Mouse (Mus musculus) midbrain, postnatal 0 days (tissue): Measurements from ENCODE around the gene Myo1b. TPM values are rescaled to one million over a fixed set of nuclear protein-coding genes. Genes with fewer than 3 reads are reported as not detected.

ENCODE experiments used
- ATAC-seq: fragments of 200-750 bp; cut with Nextera tagmentation; 2 replicates; pipeline ENCODE4 v1.8.0; 2017; ENCODE audit warnings: moderate number of reproducible peaks, mild to moderate bottlenecking, moderate TSS enrichment, moderate library complexity; ENCODE audit not compliant: low FRiP score
- DNase-seq: peaks from one replicate; pipeline ENCODE4 v3.0.0-alpha.2; 2015; ENCODE audit warnings: low spot score
- H3K27ac ChIP-seq: fragments of 300-500 bp; sonication (generic); 2 replicates; pipeline ENCODE4 v1.5.1; 2014; ENCODE audit warnings: low read depth, mild to moderate bottlenecking, low read length, mixed read lengths
- H3K27me3 ChIP-seq: fragments of 300-500 bp; sonication (generic); 2 replicates; pipeline ENCODE4 v1.6.1; 2014; ENCODE audit warnings: low read length, control low read depth, mixed read lengths; ENCODE audit not compliant: insufficient read depth
- H3K36me3 ChIP-seq: fragments of 300-500 bp; sonication (generic); 2 replicates; pipeline ENCODE4 v1.6.1; 2014; ENCODE audit warnings: low read length, control low read depth, mixed read lengths; ENCODE audit not compliant: insufficient read depth
- H3K4me1 ChIP-seq: fragments of 300-500 bp; sonication (generic); 2 replicates; pipeline ENCODE4 v1.6.1; 2014; ENCODE audit warnings: mild to moderate bottlenecking, control low read depth, antibody characterized with exemption, low read length, mixed read lengths; ENCODE audit not compliant: insufficient read depth
- H3K4me2 ChIP-seq: fragments of 300-500 bp; sonication (generic); 2 replicates; pipeline ENCODE4 v1.6.1; 2014; ENCODE audit warnings: low read depth, mild to moderate bottlenecking, low read length, mixed read lengths; ENCODE audit not compliant: poor library complexity, severe bottlenecking
- H3K4me3 ChIP-seq: fragments of 300-500 bp; sonication (generic); 2 replicates; pipeline ENCODE4 v1.5.1; 2014; ENCODE audit warnings: low read depth, mild to moderate bottlenecking, low read length, moderate library complexity
- H3K9ac ChIP-seq: fragments of 300-500 bp; sonication (generic); replicated peaks from 2 replicates; pipeline ENCODE4 v1.6.1; 2014; ENCODE audit warnings: mild to moderate bottlenecking, low read length, moderate library complexity, mixed read lengths; ENCODE audit not compliant: poor library complexity, severe bottlenecking
- H3K9me3 ChIP-seq: fragments of 300-500 bp; sonication (generic); 2 replicates; pipeline ENCODE4 v1.6.1; 2016; ENCODE audit warnings: low read length, control low read depth
- CTCF ChIP-seq: IDR thresholded peaks from 2 replicates; pipeline ENCODE4 v1.5.1; 2016; ENCODE audit warnings: antibody characterized with exemption, mild to moderate bottlenecking
- WGBS: fragments of 180-500 bp; shearing (Covaris S2); extraction: QIAGEN DNeasy Blood & Tissue Kit; methylation state at CpG from one replicate; pipeline ENCODE4 v1.1.7; 2014; 5-methylcytosine and 5-hydroxymethylcytosine counted together
- polyA plus RNA-seq: library from polyadenylated mRNA; unstranded; fragments of >200 nt; fragmentation: Nextera tagmentation; extraction: Ambion mirVana; gene quantifications from 2 replicates; pipeline ENCODE4 v1.2.1, GENCODE M21; 2015
- total RNA-seq: library from RNA; depleted of rRNA; stranded (reverse); fragments of >200 nt; gene quantifications from 2 replicates; pipeline ENCODE4 v1.2.3, GENCODE M21; 2014

Myo1b gene
- total and polyA plus RNA-seq, 2 experiments from 2014 or later = 33.5 to 41.0 TPM

- no peak for ATAC-seq
- Histone ChIP-seq H3K9me3 (no peaks in the 10 kb centered on the region), H3K4me1 (no peaks in the 10 kb centered on the region), H3K36me3 (no peaks in the 10 kb centered on the region), H3K27ac (no peak overlapping the region), H3K9ac (no peak overlapping the region), H3K27me3 (no peaks in the 10 kb centered on the region), H3K4me2 (no peak overlapping the region), H3K4me3 (no peak overlapping the region)
- WGBS = 89% methylated on average over 1 of the region's 1 CpGs
- TF ChIP-seq CTCF = no peak
- no peak for DNase-seq
These were observed 100.2 kb downstream of the Myo1b start for GRCm38 (mm10) chr1:51815636-51816035.

- Histone ChIP-seq H3K27me3 (no peaks in the 10 kb centered on the region), H3K4me3 (no peak overlapping the region), H3K4me1 (no peaks in the 10 kb centered on the region), H3K9ac (no peak overlapping the region), H3K36me3 (no peaks in the 10 kb centered on the region), H3K4me2 (no peak overlapping the region), H3K9me3 (no peaks in the 10 kb centered on the region), H3K27ac (no peak overlapping the region)
- TF ChIP-seq CTCF = no peak
- peak; percentile 67 for DNase-seq
- WGBS = 76% methylated on average over 5 of the region's 5 CpGs
- ATAC-seq = no peak
These were observed 100.8 kb downstream of the Myo1b start for GRCm38 (mm10) chr1:51814854-51815630.

GRCm38 (mm10) chr1:51808847-51809246 lies 107.0 kb downstream of the Myo1b start:
- Histone ChIP-seq H3K4me1 (no peaks in the 10 kb centered on the region), H3K4me3 (no peak overlapping the region), H3K36me3 (no peaks in the 10 kb centered on the region), H3K9ac (no peak overlapping the region), H3K27ac (no peak overlapping the region), H3K4me2 (no peak overlapping the region), H3K27me3 (no peaks in the 10 kb centered on the region), H3K9me3 (no peaks in the 10 kb centered on the region)
- 71% methylated on average over 10 of the region's 10 CpGs for WGBS
- ATAC-seq (no peak), DNase-seq (no peak)
- TF ChIP-seq CTCF = no peak

GRCm38 (mm10) chr1:51808228-51808627 lies 107.6 kb downstream of the Myo1b start:
- Histone ChIP-seq H3K9me3 (no peaks in the 10 kb centered on the region), H3K27ac (no peak overlapping the region), H3K9ac (no peak overlapping the region), H3K4me3 (no peak overlapping the region), H3K36me3 (no peaks in the 10 kb centered on the region), H3K27me3 (no peaks in the 10 kb centered on the region), H3K4me2 (no peak overlapping the region), H3K4me1 (no peaks in the 10 kb centered on the region)
- WGBS = 79% methylated on average over 1 of the region's 1 CpGs
- TF ChIP-seq CTCF = no peak
- ATAC-seq (no peak), DNase-seq (no peak)

GRCm38 (mm10) chr1:51805040-51805610 lies 110.7 kb downstream of the Myo1b start:
- WGBS = 40% methylated on average over 5 of the region's 5 CpGs
- no peak for ATAC-seq
- no peak overlapping the region for H3K27ac ChIP-seq

GRCm38 (mm10) chr1:51804296-51805039 lies 111.4 kb downstream of the Myo1b start:
- no peak for TF ChIP-seq CTCF
- DNase-seq (no peak), ATAC-seq (no peak)
- Histone ChIP-seq H3K9ac (no peak overlapping the region), H3K27me3 (no peaks in the 10 kb centered on the region), H3K4me3 (no peak overlapping the region), H3K9me3 (no peaks in the 10 kb centered on the region), H3K4me2 (no peak overlapping the region), H3K4me1 (no peaks in the 10 kb centered on the region), H3K36me3 (no peaks in the 10 kb centered on the region), H3K27ac (no peak overlapping the region)
- WGBS = 51% methylated on average over 11 of the region's 12 CpGs

More at GRCm38 (mm10) chr1:51805040-51805610, 110.7 kb downstream of the Myo1b start:
- TF ChIP-seq CTCF = no peak
- DNase-seq = no peak
- Histone ChIP-seq H3K4me3 (no peak overlapping the region), H3K9me3 (no peaks in the 10 kb centered on the region), H3K27me3 (no peaks in the 10 kb centered on the region), H3K9ac (no peak overlapping the region), H3K4me2 (no peak overlapping the region), H3K4me1 (no peaks in the 10 kb centered on the region), H3K36me3 (no peaks in the 10 kb centered on the region)
